Mouse (Mus musculus) MEL (cell line): Measurements from ENCODE around the gene Als2cl. TPM values are rescaled to one million over a fixed set of nuclear protein-coding genes. Genes with fewer than 3 reads are reported as not detected.

ENCODE experiments used
- polyA plus RNA-seq, 2 experiments: library from polyadenylated mRNA; stranded (reverse) in 1 of 2; unstranded in 1 of 2; fragments of >175 nt in 1 of 2; fragments of >200 nt in 1 of 2; gene quantifications; 2 replicates each; pipeline versions ENCODE4 v1.2.1 to v1.2.4; 2012; ENCODE audit warnings: low replicate concordance in 2 of 2, low read depth in 1 of 2; ENCODE audit not compliant: insufficient read length in 2 of 2, insufficient read depth in 1 of 2, missing spikeins in 1 of 2
- total RNA-seq: library from RNA; depleted of rRNA; stranded (reverse); fragments of 300-350 nt; gene quantifications from 2 replicates; pipeline ENCODE4 v1.2.3, GENCODE M21; 2012; rRNA removed

Als2cl gene
- total and polyA plus RNA-seq, 3 experiments = 0.21 TPM; not detected in 2

Other genes starting within 250 kb of the Als2cl start
- gene Nbeal2, start 225.7 kb upstream of the Als2cl start, total RNA-seq = 7.0 and 9.3 TPM in 2 replicates
- 10 to 100 TPM in 1 of 2 experiments, not detected in 1; 17.2 TPM for gene Nbeal2, start 225.7 kb upstream of the Als2cl start, polyA plus RNA-seq
- 122 and 129 TPM in 2 replicates for gene Ccdc12, start 223.4 kb upstream of the Als2cl start, total RNA-seq
- 100 to 1,000 TPM in 1 of 2 experiments, not detected in 1; 112 TPM for gene Ccdc12, start 223.4 kb upstream of the Als2cl start, polyA plus RNA-seq
- gene Myl3, start 138.0 kb upstream of the Als2cl start, total RNA-seq = not detected in 2 replicates
- not detected for gene Myl3, start 138.0 kb upstream of the Als2cl start, polyA plus RNA-seq
- 0.15 and 0.33 TPM in 2 replicates for gene Pth1r, start 132.7 kb upstream of the Als2cl start, total RNA-seq
- under 1 TPM in 1 of 2 experiments, not detected in 1; 0.77 TPM for gene Pth1r, start 132.7 kb upstream of the Als2cl start, polyA plus RNA-seq
- gene Prss42, start 81.7 kb upstream of the Als2cl start, total RNA-seq = not detected in 2 replicates
- not detected for gene Prss42, start 81.7 kb upstream of the Als2cl start, polyA plus RNA-seq
- not detected in 2 replicates for gene Prss44, start 65.9 kb upstream of the Als2cl start, total RNA-seq
- not detected for gene Prss44, start 65.9 kb upstream of the Als2cl start, polyA plus RNA-seq
- not detected in 2 replicates for gene Prss43, start 53.2 kb upstream of the Als2cl start, total RNA-seq
- not detected for gene Prss43, start 53.2 kb upstream of the Als2cl start, polyA plus RNA-seq
- not detected in 2 replicates for gene Prss45, start 45.3 kb upstream of the Als2cl start, total RNA-seq
- not detected for gene Prss45, start 45.3 kb upstream of the Als2cl start, polyA plus RNA-seq
- gene Prss46, start 35.4 kb upstream of the Als2cl start, total RNA-seq = not detected in 2 replicates
- gene Prss46, start 35.4 kb upstream of the Als2cl start, polyA plus RNA-seq = not detected
- gene Prss50, start 21.9 kb upstream of the Als2cl start, total RNA-seq = not detected in 2 replicates
- gene Prss50, start 21.9 kb upstream of the Als2cl start, polyA plus RNA-seq = not detected
- gene Tmie, start 243 bp downstream of the Als2cl start, total RNA-seq = not detected in 2 replicates
- not detected for gene Tmie, start 243 bp downstream of the Als2cl start, polyA plus RNA-seq
- gene Fam240a, start 37.0 kb downstream of the Als2cl start, total RNA-seq = not detected in 2 replicates
- gene Fam240a, start 37.0 kb downstream of the Als2cl start, polyA plus RNA-seq = not detected
- not detected in 2 replicates for gene Tdgf1, start 66.3 kb downstream of the Als2cl start, total RNA-seq
- gene Tdgf1, start 66.3 kb downstream of the Als2cl start, polyA plus RNA-seq = not detected
- not detected in 2 replicates for gene Lrrc2, start 71.7 kb downstream of the Als2cl start, total RNA-seq
- gene Lrrc2, start 71.7 kb downstream of the Als2cl start, polyA plus RNA-seq = under 1 TPM in 1 of 2 experiments, not detected in 1; 0.07 TPM
- not detected in 2 replicates for gene Rtp3, start 110.7 kb downstream of the Als2cl start, total RNA-seq
- gene Rtp3, start 110.7 kb downstream of the Als2cl start, polyA plus RNA-seq = not detected
- gene Ltf, start 139.4 kb downstream of the Als2cl start, total RNA-seq = not detected in 2 replicates
- under 1 TPM in 1 of 2 experiments, not detected in 1; 0.11 TPM for gene Ltf, start 139.4 kb downstream of the Als2cl start, polyA plus RNA-seq
- gene Ccrl2, start 177.6 kb downstream of the Als2cl start, total RNA-seq = 0.19 and 0.23 TPM in 2 replicates
- under 1 TPM in 1 of 2 experiments, not detected in 1; 0.75 TPM for gene Ccrl2, start 177.6 kb downstream of the Als2cl start, polyA plus RNA-seq
- gene Lrrfip2, start 237.7 kb downstream of the Als2cl start, total RNA-seq = 26.0 and 28.4 TPM in 2 replicates
- gene Lrrfip2, start 237.7 kb downstream of the Als2cl start, polyA plus RNA-seq = 10 to 100 TPM in 1 of 2 experiments, not detected in 1; 42.7 TPM